9 mouse cellular contexts compared by ENCODE assay signal in the genomic region with DNA sequence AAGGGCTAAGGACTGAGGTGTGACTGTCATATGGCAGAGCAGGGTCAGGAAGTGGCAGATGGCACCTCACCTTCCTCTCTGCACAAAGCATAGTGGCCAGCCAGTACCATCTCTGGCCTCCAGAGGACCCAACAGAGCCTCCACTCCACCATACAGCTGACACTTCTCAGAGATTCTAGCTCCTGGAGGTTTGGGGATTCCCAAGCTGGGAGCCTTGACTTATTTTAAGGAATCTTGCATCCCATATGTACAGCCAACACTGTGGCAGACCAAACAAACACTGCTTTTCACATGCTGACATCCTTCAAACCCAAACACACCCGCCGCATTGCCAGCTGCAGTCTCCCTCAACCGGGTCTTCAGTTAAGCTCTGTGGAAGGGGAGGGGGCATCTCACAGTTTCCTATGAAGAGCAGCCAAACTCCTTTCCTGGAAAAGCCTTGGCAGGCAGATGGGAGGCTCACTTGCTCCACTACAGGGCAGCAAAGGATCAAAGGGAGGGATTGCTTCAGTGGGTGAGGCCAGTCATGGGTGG.
DNase-seq lines count a peak whose midpoint lies in the region; ATAC-seq and TF ChIP-seq lines count a peak whose summit lies in the region.
"Had no signal": no experiment of that assay in that cellular context is flagged by ENCODE, and none has a peak within 500 bp of the region (broad histone marks: within the 10 kb centered on the region; RNA-seq: fewer than 3 reads in every experiment).

No protein-coding gene starts in this region.

- peaks cover 13% of the 10 kb centered on the region; the same call in 1 of the 2 replicates for H3K36me3 ChIP-seq in midbrain, embryonic 10.5 days
- H3K36me3 ChIP-seq in midbrain, embryonic 11.5 days (ENCODE audit: control insufficient read depth, insufficient read depth, low read length), result no peaks in the 10 kb centered on the region
- H3K36me3 ChIP-seq in forebrain, postnatal 0 days (ENCODE audit: insufficient read depth), result no peaks in the 10 kb centered on the region
- H3K36me3 ChIP-seq: embryonic facial prominence, embryonic 13.5 days had no signal

- peaks cover 22% of the 10 kb centered on the region for H3K4me1 ChIP-seq in midbrain, embryonic 10.5 days
- no peaks in the 10 kb centered on the region for H3K4me1 ChIP-seq in midbrain, embryonic 11.5 days (ENCODE audit: control insufficient read depth, insufficient read depth, low read length)
- H3K4me1 ChIP-seq in forebrain, postnatal 0 days (ENCODE audit: insufficient read depth), result peaks cover 13% of the 10 kb centered on the region; the same call in 1 of the 2 replicates

- no peak overlapping the region for H3K27ac ChIP-seq in gastrocnemius, adult 2 months
- H3K27ac ChIP-seq in midbrain, embryonic 10.5 days (replicated peaks), result peak overlapping the region; percentile 38; the same call in 1 of the 2 replicates
- no peak overlapping the region for H3K27ac ChIP-seq in midbrain, embryonic 11.5 days (ENCODE audit: low read depth, low read length)
- H3K27ac ChIP-seq in forebrain, postnatal 0 days (ENCODE audit: low read depth, low read length), result peak overlapping the region; percentile 21; the same call in 1 of the 2 replicates
- H3K27ac ChIP-seq: embryonic facial prominence, embryonic 13.5 days had no signal

- WGBS in midbrain, embryonic 10.5 days, result 70% methylated on average over 3 of the region's 3 CpGs
- 75% methylated on average over 3 of the region's 3 CpGs for WGBS in midbrain, embryonic 11.5 days
- WGBS in forebrain, postnatal 0 days, result 18% methylated on average over 3 of the region's 3 CpGs

- no peaks in the 10 kb centered on the region for H3K27me3 ChIP-seq in midbrain, embryonic 10.5 days (ENCODE audit: low read depth, poor library complexity, severe bottlenecking)
- H3K27me3 ChIP-seq in midbrain, embryonic 11.5 days (ENCODE audit: control insufficient read depth, insufficient read depth, low read length), result no peaks in the 10 kb centered on the region
- H3K27me3 ChIP-seq in forebrain, postnatal 0 days (ENCODE audit: insufficient read depth, low read length), result no peaks in the 10 kb centered on the region
- H3K27me3 ChIP-seq: embryonic facial prominence, embryonic 13.5 days had no signal

- H3K9ac ChIP-seq in midbrain, embryonic 11.5 days (ENCODE audit: low read length), result no peak overlapping the region; the same call in 1 of the 2 replicates
- no peak overlapping the region for H3K9ac ChIP-seq in forebrain, postnatal 0 days
- H3K9ac ChIP-seq: embryonic facial prominence, embryonic 13.5 days had no signal

- TF ChIP-seq CTCF in gastrocnemius, adult 2 months (IDR thresholded peaks at IDR 0.05), result 0 out of 2 replicates have a peak, but pooled peaks have one; percentile 8
- peak; percentile 59 for TF ChIP-seq CTCF in forebrain, postnatal 0 days (IDR thresholded peaks at IDR 0.05; ENCODE audit: low read depth)

- no peak for DNase-seq in gastrocnemius, adult 2 months
- DNase-seq in gastrocnemius, adult 18-20 months (ENCODE audit: low spot score), result no peak
- DNase-seq in midbrain, embryonic 10.5 days (ENCODE audit: low spot score), result no peak
- no peak for DNase-seq in midbrain, embryonic 11.5 days (ENCODE audit: low spot score, missing footprints)
- peak; percentile 83 for DNase-seq in forebrain, postnatal 0 days
- peak; percentile 58 for DNase-seq in thymus, postnatal 14 days
- no peak for DNase-seq in ovary, postnatal 14 days (ENCODE audit: low spot score)
- DNase-seq in gastrocnemius, postnatal 10 days, result no peak

- H3K4me2 ChIP-seq in midbrain, embryonic 11.5 days, result no peak overlapping the region
- H3K4me2 ChIP-seq in forebrain, postnatal 0 days (ENCODE audit: low read depth), result no peak overlapping the region
- H3K4me2 ChIP-seq: embryonic facial prominence, embryonic 13.5 days had no signal

- no peak for ATAC-seq in midbrain, embryonic 11.5 days (ENCODE audit: low FRiP score)
- peak; percentile 95 for ATAC-seq in forebrain, postnatal 0 days

- intact Hi-C loops in gastrocnemius, adult 2 months (cut with DNase I), result no loop called here

- H3K9me3 ChIP-seq in midbrain, embryonic 10.5 days (replicated peaks), result no peaks in the 10 kb centered on the region
- no peaks in the 10 kb centered on the region for H3K9me3 ChIP-seq in midbrain, embryonic 11.5 days (ENCODE audit: control insufficient read depth, low read length)
- no peaks in the 10 kb centered on the region for H3K9me3 ChIP-seq in forebrain, postnatal 0 days (ENCODE audit: low read length)
- H3K9me3 ChIP-seq: embryonic facial prominence, embryonic 13.5 days had no signal

- H3K4me3 ChIP-seq in gastrocnemius, adult 2 months, result no peak overlapping the region
- H3K4me3 ChIP-seq in midbrain, embryonic 10.5 days, result no peak overlapping the region
- H3K4me3 ChIP-seq in midbrain, embryonic 11.5 days (ENCODE audit: low read depth, low read length), result no peak overlapping the region
- H3K4me3 ChIP-seq in forebrain, postnatal 0 days (ENCODE audit: low read depth, low read length), result no peak overlapping the region
- H3K4me3 ChIP-seq: embryonic facial prominence, embryonic 13.5 days had no signal

Comparison
In these comparisons a context has a peak if more than half of its experiments do, and no peak if none do; other contexts are left out.
1. H3K27ac ChIP-seq: peak in midbrain, embryonic 10.5 days (single experiment) and forebrain, postnatal 0 days (single experiment); none in gastrocnemius, adult 2 months (single experiment) and midbrain, embryonic 11.5 days (single experiment).
2. DNase-seq: peak in forebrain, postnatal 0 days (single experiment) and thymus, postnatal 14 days (single experiment); none in gastrocnemius, adult 2 months (single experiment), gastrocnemius, adult 18-20 months (single experiment), midbrain, embryonic 10.5 days (single experiment), midbrain, embryonic 11.5 days (single experiment), ovary, postnatal 14 days (single experiment) and gastrocnemius, postnatal 10 days (single experiment).